Mouse (Mus musculus) kidney, adult 10 weeks (tissue): ENCODE measurements around the gene Mysm1. TPM values are rescaled to one million over a fixed set of nuclear protein-coding genes. Genes with fewer than 3 reads are reported as not detected.

Source experiments
- polyA plus RNA-seq: library from polyadenylated mRNA; stranded (reverse); fragments of 350-450 nt; fragmentation: Illumina TruSeq; extraction: RNeasy Lipid Tissue Mini Kit (QIAGEN cat#74804); gene quantifications from one replicate; pipeline ENCODE4 v1.2.3, GENCODE M21; 2014; ENCODE audit warnings: low read depth, low replicate concordance

Mysm1 gene
- polyA plus RNA-seq, result 26.2 TPM

GRCm38 (mm10) chr4:94978590-94979499 lies at the start of gene Mysm1:
TSS of gene Mysm1 (minus strand) at chr4:94979100.

DNA sequence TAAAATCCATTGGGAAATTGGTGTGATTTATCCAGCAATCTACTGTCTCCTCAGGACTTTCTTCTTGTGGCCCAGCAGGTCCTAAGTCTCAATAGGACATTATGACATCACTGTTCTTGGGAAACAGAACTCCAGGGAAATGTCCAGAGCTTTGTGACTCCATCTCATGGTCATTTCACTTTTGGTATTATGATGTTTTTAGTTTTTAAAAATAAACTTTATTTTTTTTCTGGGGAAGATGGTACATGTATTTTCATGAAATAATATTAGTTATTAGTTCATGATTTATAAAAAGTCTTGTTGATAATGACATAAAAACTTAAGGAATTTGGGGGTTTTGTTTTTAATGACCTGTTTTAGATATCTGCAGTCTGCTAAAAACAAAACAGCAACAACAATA lies 50.2 kb downstream of the Mysm1 start, which contains the start of gene Eqtn:
Eqtn (minus strand) TSS at position 101 of the 400 bp plus-strand sequence.

Other genes with a start within 250 kb of the Mysm1 start
- gene Tek, start 239.8 kb downstream of the Mysm1 start, polyA plus RNA-seq, result 36.5 TPM
- gene Eqtn, start 50.3 kb downstream of the Mysm1 start, polyA plus RNA-seq, result not detected
- gene Jun, start 73.1 kb upstream of the Mysm1 start, polyA plus RNA-seq, result 21.3 TPM